Mouse (Mus musculus) lung, adult 18-20 months (tissue): ENCODE data around the gene Fgd2.
A peak's percentile ranks its signal among the peaks of the same experiment; 100 is the strongest.

ENCODE experiments used
- DNase-seq, 2 experiments: peaks; one replicate each; pipeline ENCODE4 v3.0.0; 2022; ENCODE audit warnings: mixed read lengths in 2 of 2

Fgd2 gene

GRCm38 (mm10) chr17:29399241-29399910 is 38.7 kb downstream of the Fgd2 start:
- peak; percentile 60 to 79 for DNase-seq

- no peak for DNase-seq
These were observed 39.3 kb downstream of the Fgd2 start for GRCm38 (mm10) chr17:29400044-29400443.

GRCm38 (mm10) chr17:29401741-29402268 is 41.1 kb downstream of the Fgd2 start:
- no peak for DNase-seq

GRCm38 (mm10) chr17:29403179-29403578 is 42.5 kb downstream of the Fgd2 start:
- DNase-seq: no peak

- no peak for DNase-seq
These were observed 44.8 kb downstream of the Fgd2 start for GRCm38 (mm10) chr17:29405501-29405900.

GRCm38 (mm10) chr17:29406077-29406476 is 45.4 kb downstream of the Fgd2 start:
- DNase-seq: no peak

- DNase-seq: no peak
These were observed 46.7 kb downstream of the Fgd2 start for GRCm38 (mm10) chr17:29407405-29407804.

GRCm38 (mm10) chr17:29408364-29408763 is 47.6 kb downstream of the Fgd2 start:
- DNase-seq: no peak

- DNase-seq: no peak
These were observed 49.2 kb downstream of the Fgd2 start for GRCm38 (mm10) chr17:29409800-29410343.

GRCm38 (mm10) chr17:29411821-29412425 is 51.2 kb downstream of the Fgd2 start:
- DNase-seq: no peak

GRCm38 (mm10) chr17:29414566-29414965 is 53.9 kb downstream of the Fgd2 start:
- DNase-seq: no peak

- peak; percentile 51 for DNase-seq
These were observed 55.3 kb downstream of the Fgd2 start for GRCm38 (mm10) chr17:29415761-29416662.

- peak in 1 of 2 experiments; percentile 66 for DNase-seq
These were observed 56.0 kb downstream of the Fgd2 start for GRCm38 (mm10) chr17:29416757-29417156.

- no peak for DNase-seq
These were observed 58.2 kb downstream of the Fgd2 start for GRCm38 (mm10) chr17:29418758-29419380.

GRCm38 (mm10) chr17:29419976-29420739 is 59.4 kb downstream of the Fgd2 start:
- no peak for DNase-seq

GRCm38 (mm10) chr17:29421319-29421718 is 60.6 kb downstream of the Fgd2 start:
- no peak for DNase-seq

GRCm38 (mm10) chr17:29422337-29422736 is 61.6 kb downstream of the Fgd2 start:
- DNase-seq: no peak

GRCm38 (mm10) chr17:29422912-29423504 is 62.3 kb downstream of the Fgd2 start:
- no peak for DNase-seq

GRCm38 (mm10) chr17:29423991-29424390 is 63.3 kb downstream of the Fgd2 start:
- DNase-seq: no peak

GRCm38 (mm10) chr17:29425345-29425744 is 64.6 kb downstream of the Fgd2 start:
- no peak for DNase-seq

- peak in 1 of 2 experiments; percentile 45 for DNase-seq
These were observed 67.5 kb downstream of the Fgd2 start for GRCm38 (mm10) chr17:29428213-29428612.
